Mouse (Mus musculus) liver, embryonic 14.5 days (tissue): ENCODE results near the gene Dph1.

ENCODE experiments used
- CTCF ChIP-seq: IDR thresholded peaks from 2 replicates; pipeline ENCODE4 v1.5.1; 2016; ENCODE audit warnings: antibody characterized with exemption, low read depth, control low read depth
- EP300 ChIP-seq: IDR thresholded peaks from 2 replicates; pipeline ENCODE4 v1.6.1; 2016; ENCODE audit warnings: antibody characterized with exemption, low read depth

DNA sequence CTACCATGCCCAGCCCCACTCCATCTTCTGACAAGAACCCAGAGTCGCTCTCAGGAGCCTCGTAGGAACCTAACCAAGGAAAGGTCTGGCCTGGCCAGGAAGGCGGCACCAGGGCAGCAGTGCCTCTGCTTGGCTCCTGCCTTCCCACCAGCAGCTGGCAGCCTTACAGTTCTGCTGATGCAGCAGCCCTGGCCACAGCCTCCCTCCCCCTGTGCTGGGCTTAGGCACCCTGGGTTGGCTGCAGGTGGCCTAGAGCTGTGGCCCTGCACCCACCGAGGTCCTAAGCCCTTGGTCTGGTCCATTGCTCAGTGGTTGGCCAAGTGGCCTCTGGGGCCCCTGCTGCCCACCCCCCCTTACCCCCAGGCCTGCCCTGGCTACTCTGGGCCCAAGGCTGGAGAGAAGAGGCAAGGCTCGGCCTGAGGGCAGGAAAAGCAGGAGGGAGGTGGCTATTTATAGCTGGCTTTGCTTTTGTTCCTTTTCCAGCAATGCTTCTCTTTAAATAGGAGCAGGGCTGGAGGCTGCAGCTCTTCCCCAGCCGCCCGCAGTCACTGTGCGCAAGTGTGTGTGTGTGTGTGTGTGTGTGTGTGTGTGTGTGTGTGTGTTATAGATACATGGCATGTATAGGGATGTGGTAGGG, 21.1 kb upstream of the Dph1 start:
- TF ChIP-seq EP300 (no peak), CTCF (no peak)
